Mouse (Mus musculus) kidney, adult 2 months (tissue): ENCODE measurements at regions not wholly inside any gene's neighbourhood (a gene's known extent, or its start where the extent isn't known, plus 50 kb on each side); places are given as distances from the start of the nearest gene placed in this dataset.

ENCODE experiments used
- CTCF ChIP-seq: fragments of 200-500 bp; conservative IDR thresholded peaks from 2 replicates; pipeline ENCODE4 v1.5.1; 2011; ENCODE audit warnings: low read depth, mild to moderate bottlenecking, control low read depth, low read length, moderate library complexity, mixed read lengths; ENCODE audit not compliant: insufficient read depth, insufficient read length
- POLR2A ChIP-seq: fragments of 200-500 bp; IDR thresholded peaks from one replicate; pipeline ENCODE4 v1.6.1; 2011; ENCODE audit warnings: low read depth, low read length, control low read depth

GRCm38 (mm10) chr3:130972126-130972525 is 138.1 kb upstream of the Lef1 start:
- TF ChIP-seq CTCF: no peak
- TF ChIP-seq POLR2A: no peak
